Mouse (Mus musculus) heart, postnatal 0 days (tissue): ENCODE results near the gene Slc22a15.

Experiments
- CTCF ChIP-seq: IDR thresholded peaks from 2 replicates; pipeline ENCODE4 v1.5.1; 2016; ENCODE audit warnings: antibody characterized with exemption, control low read depth, low read depth
- EP300 ChIP-seq: IDR thresholded peaks from 2 replicates; pipeline ENCODE4 v1.6.1; 2016; ENCODE audit warnings: antibody characterized with exemption, low read depth

- TF ChIP-seq CTCF (no peak), EP300 (no peak)
Measured at GRCm38 (mm10) chr3:101876459-101877285, 47.6 kb downstream of the Slc22a15 start.
